Mouse (Mus musculus): ENCODE results near the gene Xrcc5. TPM values are rescaled to one million over a fixed set of nuclear protein-coding genes. Genes with fewer than 3 reads are reported as not detected.

The Xrcc5 gene
- 9.1 and 10.3 TPM in 2 replicates for polyA plus RNA-seq (2012; rRNA removed)

DNA sequence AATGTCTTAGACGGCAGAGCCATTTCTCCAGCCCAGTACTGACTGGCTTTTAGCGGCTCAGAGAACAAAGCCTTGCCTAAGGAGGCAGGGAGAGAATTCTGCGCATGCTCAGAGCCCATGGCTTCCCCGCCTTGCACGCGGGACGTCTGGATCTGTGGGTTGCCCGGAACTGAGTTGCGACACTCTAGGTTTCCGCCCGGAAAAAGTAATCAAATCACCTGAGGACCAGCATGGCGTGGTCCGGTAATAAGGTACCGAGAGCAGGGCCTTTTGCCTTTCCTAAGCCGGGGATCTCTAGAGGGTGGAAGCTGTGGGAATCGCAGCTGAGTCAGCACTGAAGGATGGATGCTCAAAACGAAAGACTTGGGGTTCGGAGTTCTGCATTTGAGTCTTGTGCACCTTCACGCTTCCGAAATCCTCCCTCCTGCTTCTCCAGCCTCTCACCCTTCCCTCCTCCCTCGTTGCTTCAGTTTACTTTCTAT is at the start of gene Xrcc5:
TSS of gene Xrcc5 (plus strand) at position 105 of the 482 bp plus-strand sequence.

GRCm38 (mm10) chr1:72283992-72284485 is 23.2 kb upstream of the Xrcc5 start, which contains the start of the genes Pecr and Tmem169:
Gene Pecr, minus strand, starts transcription at chr1:72284314.
Gene Tmem169, plus strand, starts transcription at chr1:72284369.

Other genes with a start within 250 kb of the Xrcc5 start
- 2.1 and 3.4 TPM in 2 replicates for gene Mreg, start 95.1 kb upstream of the Xrcc5 start, polyA plus RNA-seq (2012; rRNA removed)
- gene Pecr, start 23.1 kb upstream of the Xrcc5 start, polyA plus RNA-seq (2012; rRNA removed): 25.0 and 26.7 TPM in 2 replicates
- 0.51 and 0.56 TPM in 2 replicates for gene Tmem169, start 23.1 kb upstream of the Xrcc5 start, polyA plus RNA-seq (2012; rRNA removed)
- not detected in 2 replicates for gene March4, start 229.5 kb downstream of the Xrcc5 start, polyA plus RNA-seq (2012; rRNA removed)